Mouse (Mus musculus) gastrocnemius, postnatal 25 days (tissue): Measurements from ENCODE around the gene Gimap4. TPM values are rescaled to one million over a fixed set of nuclear protein-coding genes. Genes with fewer than 3 reads are reported as not detected.

Source experiments
- total RNA-seq, 2 experiments: library from RNA; stranded (reverse); gene quantifications; 1 replicate in 1 of 2; 2 replicates in 1 of 2; pipeline ENCODE4 v1.2.3; 2021

Gene Gimap4
- total RNA-seq, 2 experiments from 2014 or later: 5.1 to 7.7 TPM

Other genes starting within 250 kb of the Gimap4 start
- gene Zfp467, start 238.7 kb upstream of the Gimap4 start, total RNA-seq: 10 to 100 TPM; 22.4 to 34.1 TPM
- under 1 TPM; 0.24 to 0.38 TPM for gene Sspo, start 236.3 kb upstream of the Gimap4 start, total RNA-seq
- gene Atp6v0e2, start 146.9 kb upstream of the Gimap4 start, total RNA-seq: 10 to 100 TPM; 43.0 to 45.0 TPM
- gene Lrrc61, start 129.8 kb upstream of the Gimap4 start, total RNA-seq: 10 to 100 TPM; 14.0 to 15.0 TPM
- 10 to 100 TPM; 19.7 to 35.5 TPM for gene Rarres2, start 111.8 kb upstream of the Gimap4 start, total RNA-seq
- gene Gm45021, start 94.9 kb upstream of the Gimap4 start, total RNA-seq: not detected
- 10 to 100 TPM; 21.0 to 23.0 TPM for gene Repin1, start 90.7 kb upstream of the Gimap4 start, total RNA-seq
- 1 to 10 TPM in 1 of 2 experiments, not detected in 1; 1.5 TPM for gene Gm44965, start 90.6 kb upstream of the Gimap4 start, total RNA-seq
- gene Zfp775, start 82.5 kb upstream of the Gimap4 start, total RNA-seq: 1 to 10 TPM; 6.5 to 6.9 TPM
- under 1 TPM; 0.24 to 0.38 TPM for gene AI854703, start 57.8 kb upstream of the Gimap4 start, total RNA-seq
- 1 to 10 TPM; 2.1 to 3.0 TPM for gene Gimap8, start 37.3 kb upstream of the Gimap4 start, total RNA-seq
- gene Gimap9, start 8.4 kb upstream of the Gimap4 start, total RNA-seq: under 1 TPM; 0.51 to 0.67 TPM
- 10 to 100 TPM; 10.7 to 11.5 TPM for gene Gimap6, start 23.7 kb downstream of the Gimap4 start, total RNA-seq
- not detected for gene Gm28053, start 34.1 kb downstream of the Gimap4 start, total RNA-seq
- not detected for gene Gimap7, start 34.1 kb downstream of the Gimap4 start, total RNA-seq
- gene Gimap1, start 54.5 kb downstream of the Gimap4 start, total RNA-seq: 1 to 10 TPM; 2.5 to 5.0 TPM
- 1 to 10 TPM; 1.6 to 3.3 TPM for gene Gimap5, start 61.6 kb downstream of the Gimap4 start, total RNA-seq
- gene Gimap3, start 86.3 kb downstream of the Gimap4 start, total RNA-seq: under 1 TPM in 1 of 2 experiments, not detected in 1; 0.32 TPM
- gene Tmem176a, start 156.4 kb downstream of the Gimap4 start, total RNA-seq: 1 to 10 TPM; 4.3 to 4.9 TPM
- 10 to 100 TPM; 11.4 to 15.2 TPM for gene Tmem176b, start 156.9 kb downstream of the Gimap4 start, total RNA-seq
- gene Aoc1, start 188.3 kb downstream of the Gimap4 start, total RNA-seq: not detected
- gene 1600015I10Rik, start 245.3 kb downstream of the Gimap4 start, total RNA-seq: not detected